Mouse (Mus musculus) thymus, postnatal 36 days (tissue): ENCODE measurements around the gene Agap3.

ENCODE experiments used
- DNase-seq, 2 experiments: peaks; one replicate each; pipeline ENCODE4 v3.0.0; 2022; ENCODE audit warnings: mixed read lengths in 2 of 2

Gene Agap3

GRCm38 (mm10) chr5:24475476-24476241, 23.7 kb downstream of the Agap3 start:
- DNase-seq, result no peak

GRCm38 (mm10) chr5:24477909-24478308, 25.9 kb downstream of the Agap3 start:
- DNase-seq, result no peak

- DNase-seq, result peak; percentile 41 to 43
Observed at GRCm38 (mm10) chr5:24481647-24482046, 29.7 kb downstream of the Agap3 start.

- no peak for DNase-seq
Observed at GRCm38 (mm10) chr5:24482247-24483079, 30.5 kb downstream of the Agap3 start.

GRCm38 (mm10) chr5:24483326-24483725, 31.3 kb downstream of the Agap3 start:
- DNase-seq, result peak; percentile 42 to 52

GRCm38 (mm10) chr5:24484963-24485362, 33.0 kb downstream of the Agap3 start:
- no peak for DNase-seq

GRCm38 (mm10) chr5:24486097-24486496, 34.1 kb downstream of the Agap3 start:
- peak; percentile 64 to 76 for DNase-seq

- no peak for DNase-seq
Observed at GRCm38 (mm10) chr5:24486738-24487137, 34.8 kb downstream of the Agap3 start.

- DNase-seq, result no peak
Observed at GRCm38 (mm10) chr5:24490413-24490920, 38.5 kb downstream of the Agap3 start.

GRCm38 (mm10) chr5:24492546-24493285, 40.7 kb downstream of the Agap3 start:
- DNase-seq, result no peak

GRCm38 (mm10) chr5:24495019-24495418, 43.0 kb downstream of the Agap3 start:
- DNase-seq, result no peak

GRCm38 (mm10) chr5:24496756-24497155, 44.8 kb downstream of the Agap3 start:
- DNase-seq, result no peak

- DNase-seq, result no peak
Observed at GRCm38 (mm10) chr5:24497526-24497925, 45.5 kb downstream of the Agap3 start.

- DNase-seq, result no peak
Observed at GRCm38 (mm10) chr5:24499113-24499512, 47.1 kb downstream of the Agap3 start.

- DNase-seq, result no peak
Observed at GRCm38 (mm10) chr5:24500851-24501250, 48.9 kb downstream of the Agap3 start.

- DNase-seq, result no peak
Observed at GRCm38 (mm10) chr5:24502786-24503185, 50.8 kb downstream of the Agap3 start.

GRCm38 (mm10) chr5:24505513-24505912, 53.5 kb downstream of the Agap3 start:
- no peak for DNase-seq

- no peak for DNase-seq
Observed at GRCm38 (mm10) chr5:24508406-24508805, 56.4 kb downstream of the Agap3 start.

GRCm38 (mm10) chr5:24510635-24511034, 58.7 kb downstream of the Agap3 start:
- DNase-seq, result peak; percentile 16 to 17

GRCm38 (mm10) chr5:24512271-24512670, 60.3 kb downstream of the Agap3 start:
- no peak for DNase-seq

- DNase-seq, result no peak
Observed at GRCm38 (mm10) chr5:24521366-24521765, 69.4 kb downstream of the Agap3 start.

- no peak for DNase-seq
Observed at GRCm38 (mm10) chr5:24523806-24524205, 71.8 kb downstream of the Agap3 start.

- DNase-seq, result no peak
Observed at GRCm38 (mm10) chr5:24524522-24524921, 72.5 kb downstream of the Agap3 start.
